Mouse (Mus musculus) layer of hippocampus, postnatal 14 days (tissue): ENCODE results near the gene Rtp3. TPM values are rescaled to one million over a fixed set of nuclear protein-coding genes. Genes with fewer than 3 reads are reported as not detected.
A peak's percentile ranks its signal among the peaks of the same experiment; 100 is the strongest.

ENCODE experiments used
- DNase-seq, 2 experiments: peaks; one replicate each; pipeline ENCODE4 v3.0.0; 2021 to 2022; ENCODE audit warnings: low spot score in 2 of 2, mixed read lengths in 1 of 2
- long read RNA-seq, 2 experiments: library from polyadenylated mRNA; stranded (forward); transcript quantifications; one replicate each; pipeline ENCODE4 v2.0.0; 2021
- total RNA-seq, 2 experiments: library from RNA; stranded (reverse); gene quantifications; 2 replicates each; pipeline ENCODE4 v1.2.3; 2021

The Rtp3 gene
- total RNA-seq: under 1 TPM; 0.19 to 0.65 TPM
- long read RNA-seq, experiment 1: 0 reads
- long read RNA-seq, experiment 2: 0 reads

- DNase-seq: no peak
Observed at GRCm38 (mm10) chr9:110990204-110990603, at the start of gene Rtp3. Gene Rtp3 (minus strand): TSS chr9:110990583.

- no peak for DNase-seq
Observed at GRCm38 (mm10) chr9:111039966-111040365, 49.6 kb upstream of the Rtp3 start.

DNA sequence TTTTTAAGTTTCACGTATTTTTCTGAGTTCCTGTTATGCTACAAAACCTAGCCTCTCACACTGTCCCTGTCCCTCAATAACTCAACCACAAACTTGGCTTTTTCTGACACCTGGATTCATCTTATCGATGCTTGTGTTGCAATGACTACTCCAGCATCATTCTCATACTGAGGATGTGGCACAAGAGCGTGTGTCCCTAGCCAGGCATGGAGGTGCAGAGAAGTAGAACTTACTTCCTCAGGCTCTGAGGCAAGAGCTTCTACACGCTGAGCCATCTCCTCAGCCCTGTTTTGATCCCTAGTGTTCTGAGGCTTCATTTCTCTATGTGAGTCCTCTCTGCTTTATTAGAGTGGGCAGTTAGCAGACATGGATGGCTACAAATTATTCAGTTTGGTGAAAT is 43.3 kb upstream of the Rtp3 start:
- no peak for DNase-seq

DNA sequence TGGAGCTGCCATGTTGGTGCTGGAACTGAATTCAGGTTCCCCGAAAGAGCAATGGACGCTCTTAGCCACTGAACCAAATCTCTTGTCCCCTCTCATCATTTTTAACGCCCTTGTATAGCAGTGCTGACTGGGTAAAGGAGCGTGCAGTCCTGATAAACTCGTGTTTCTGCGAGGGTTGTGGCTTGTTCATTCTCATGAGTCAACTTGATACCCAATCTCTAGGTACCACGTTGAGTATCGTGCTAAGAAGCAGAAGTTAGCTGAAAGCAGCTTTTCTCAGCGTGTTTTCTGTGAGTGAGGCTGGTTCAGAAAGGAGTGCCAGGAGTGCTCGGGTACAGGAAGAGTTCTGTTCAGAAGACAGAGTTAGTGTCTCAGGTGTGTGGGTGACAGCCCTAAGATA is 36.4 kb upstream of the Rtp3 start:
- DNase-seq: no peak

GRCm38 (mm10) chr9:111019022-111019421 is 28.6 kb upstream of the Rtp3 start, which contains the start of gene Ltf:
Gene Ltf (plus strand): TSS chr9:111019271.
- DNase-seq: no peak

GRCm38 (mm10) chr9:111015658-111016057 is 25.3 kb upstream of the Rtp3 start:
- DNase-seq: no peak

- no peak for DNase-seq
Observed at GRCm38 (mm10) chr9:111012041-111012440, 21.7 kb upstream of the Rtp3 start.

- DNase-seq: no peak
Observed at GRCm38 (mm10) chr9:111011550-111011949, 21.2 kb upstream of the Rtp3 start.

- DNase-seq: no peak
Observed at GRCm38 (mm10) chr9:111009763-111010162, 19.4 kb upstream of the Rtp3 start.

GRCm38 (mm10) chr9:111006544-111006943 is 16.2 kb upstream of the Rtp3 start:
- no peak for DNase-seq

- no peak for DNase-seq
Observed at GRCm38 (mm10) chr9:111003279-111003678, 12.9 kb upstream of the Rtp3 start.

GRCm38 (mm10) chr9:111001621-111002020 is 11.2 kb upstream of the Rtp3 start:
- DNase-seq: no peak

GRCm38 (mm10) chr9:110999856-111000255 is 9.5 kb upstream of the Rtp3 start:
- no peak for DNase-seq

GRCm38 (mm10) chr9:110999056-110999455 is 8.7 kb upstream of the Rtp3 start:
- DNase-seq: no peak

GRCm38 (mm10) chr9:110997245-110997644 is 6.9 kb upstream of the Rtp3 start:
- peak; percentile 63 to 81 for DNase-seq

DNA sequence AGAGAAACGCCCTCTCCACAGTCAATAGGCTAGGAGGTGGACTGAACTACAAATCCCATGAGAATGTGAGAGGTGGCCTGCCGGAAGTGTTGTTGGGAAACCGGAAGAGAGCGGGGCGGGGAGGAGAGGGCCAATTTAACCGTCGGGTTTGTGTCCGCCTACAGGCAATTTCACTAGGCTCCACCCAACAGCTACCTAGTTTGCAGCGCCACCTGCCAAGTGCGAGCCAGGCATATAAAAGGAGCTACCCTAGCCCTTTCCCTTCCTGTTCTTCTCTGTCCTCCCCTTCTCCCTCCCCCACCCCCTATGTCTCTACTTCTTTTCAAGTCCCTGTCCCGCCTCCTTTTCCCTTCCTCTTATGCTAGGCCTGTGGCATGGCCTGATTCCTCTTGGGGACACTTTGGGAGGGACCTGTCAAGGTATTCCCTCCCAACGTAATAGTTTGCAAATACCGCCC is 4.4 kb upstream of the Rtp3 start:
- DNase-seq: peak; percentile 50 to 77

GRCm38 (mm10) chr9:110993281-110993709 is 2.9 kb upstream of the Rtp3 start:
- DNase-seq: no peak

GRCm38 (mm10) chr9:110989543-110989942 is 840 bp downstream of the Rtp3 start:
- DNase-seq: no peak

DNA sequence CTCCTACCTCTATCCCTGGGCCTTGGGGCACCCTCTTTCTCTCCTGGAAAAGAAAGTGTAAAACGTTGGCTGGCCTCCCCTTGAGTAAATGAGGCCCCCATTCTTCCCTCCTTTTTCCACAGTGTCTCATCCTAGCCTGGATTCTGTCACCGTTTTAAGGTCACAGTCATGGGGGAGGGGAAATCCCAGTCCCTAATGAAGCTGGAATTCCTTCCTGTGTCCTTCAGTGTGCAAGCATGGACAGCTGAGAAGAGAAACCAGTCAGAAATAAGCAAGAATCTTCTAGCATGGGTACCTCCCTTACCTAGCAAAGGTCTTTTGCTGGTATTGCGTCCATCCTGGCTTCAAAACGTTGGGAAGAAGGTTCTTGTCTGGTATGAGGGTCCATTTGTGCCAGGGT is 1.2 kb downstream of the Rtp3 start:
- no peak for DNase-seq

DNA sequence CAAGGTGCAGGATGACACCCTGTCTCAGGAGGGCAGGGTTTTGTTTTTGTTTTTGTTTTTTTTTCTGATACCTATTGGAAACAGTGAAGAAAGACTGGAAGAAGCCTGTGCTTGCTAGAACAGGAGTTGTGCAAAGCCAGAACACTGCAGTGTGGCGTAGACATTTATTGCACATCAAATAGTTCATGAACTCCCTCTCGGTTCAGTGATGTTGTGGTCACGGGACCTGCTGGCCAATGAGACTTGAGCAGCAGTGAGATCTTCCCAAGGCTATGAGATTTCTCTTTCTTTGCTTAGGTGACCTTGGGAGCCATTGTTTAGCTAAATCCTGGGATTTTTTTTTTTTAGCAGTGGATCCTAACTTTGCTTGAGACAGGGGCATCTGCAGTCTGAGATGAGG is 2.3 kb downstream of the Rtp3 start:
- no peak for DNase-seq

DNA sequence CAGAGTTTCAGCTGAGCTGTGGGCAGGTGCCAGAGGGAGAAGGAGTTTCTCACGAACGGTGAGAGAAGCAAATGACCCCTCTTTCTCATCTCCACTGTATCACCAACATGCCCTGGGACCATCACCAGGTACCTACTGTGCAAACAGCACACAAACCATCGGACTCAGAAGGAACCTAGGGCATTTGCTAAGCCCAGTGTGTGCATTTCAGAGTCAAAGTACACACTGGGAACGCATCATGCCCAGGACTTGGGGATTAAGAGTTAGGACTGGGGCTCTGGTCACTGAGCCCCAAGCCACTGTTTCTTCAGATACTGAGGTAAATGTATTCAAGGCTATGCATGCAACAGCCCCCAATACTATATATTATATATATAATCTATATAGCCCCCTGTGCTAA is 3.1 kb downstream of the Rtp3 start:
- no peak for DNase-seq

DNA sequence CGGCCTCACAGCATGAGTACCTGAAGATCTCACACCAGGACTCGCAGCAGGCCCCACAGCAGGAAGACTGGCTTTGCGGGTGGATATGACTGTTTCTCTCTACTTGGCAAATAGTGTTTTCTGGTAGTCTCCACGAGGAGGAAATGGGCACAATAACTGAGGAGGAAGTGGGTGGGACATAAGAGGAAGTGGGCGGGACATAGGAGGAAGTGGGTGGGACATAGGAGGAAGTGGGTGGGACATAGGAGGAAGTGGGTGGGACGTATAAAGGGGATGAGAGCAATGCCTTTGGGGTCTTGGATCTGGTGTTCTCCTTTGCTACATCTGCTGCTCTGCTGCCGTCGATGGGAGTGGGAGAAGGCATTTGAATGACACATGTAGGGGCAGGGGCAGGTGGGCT is 4.4 kb downstream of the Rtp3 start:
- no peak for DNase-seq

- DNase-seq: no peak
Observed at GRCm38 (mm10) chr9:110985541-110985940, 4.8 kb downstream of the Rtp3 start.

DNA sequence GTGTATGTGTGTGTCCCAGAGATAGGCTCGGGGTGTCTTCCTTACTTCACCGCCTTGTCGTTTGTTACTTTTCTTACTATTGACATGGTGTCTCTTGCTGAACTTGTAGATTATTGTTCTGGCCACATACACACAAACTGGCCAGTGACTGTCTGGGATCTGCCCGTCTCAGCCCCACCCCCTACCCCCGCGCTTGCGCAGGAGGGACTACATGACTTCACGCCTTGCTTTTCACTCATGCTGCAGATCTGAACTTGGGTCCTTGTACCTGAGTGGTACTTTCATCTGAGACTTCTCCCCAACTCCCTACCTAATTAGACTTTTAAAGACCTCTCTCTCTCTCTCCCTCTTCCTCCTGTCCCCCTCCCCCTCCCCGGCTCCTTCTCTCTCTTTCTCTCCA is 6.3 kb downstream of the Rtp3 start:
- DNase-seq: no peak
